Mouse (Mus musculus) brain, embryonic 14.5 days (tissue): ENCODE data around the gene Pole2. TPM values are rescaled to one million over a fixed set of nuclear protein-coding genes. Genes with fewer than 3 reads are reported as not detected.

Experiments used
- DNase-seq: peaks from one replicate; pipeline ENCODE4 v3.0.0-alpha.2; 2011; ENCODE audit warnings: low read depth
- CTCF ChIP-seq: fragments of 200-500 bp; IDR thresholded peaks from 2 replicates; pipeline ENCODE4 v1.5.1; 2012; ENCODE audit warnings: inconsistent platforms, mild to moderate bottlenecking, moderate library complexity, borderline replicate concordance; ENCODE audit not compliant: insufficient read depth, insufficient read length; ENCODE audit errors: extremely low read depth
- POLR2A ChIP-seq: fragments of 200-500 bp; IDR thresholded peaks from 2 replicates; pipeline ENCODE4 v1.6.1; 2012; ENCODE audit warnings: mild to moderate bottlenecking, inconsistent platforms, borderline replicate concordance; ENCODE audit not compliant: poor library complexity, insufficient read depth, insufficient read length, severe bottlenecking; ENCODE audit errors: extremely low read depth
- polyA plus RNA-seq: library from polyadenylated mRNA; depleted of rRNA; stranded (reverse); fragments of >200 nt; gene quantifications from 2 replicates; pipeline ENCODE4 v1.2.3, GENCODE M21; 2012; rRNA removed

Gene Pole2
- 7.8 and 14.5 TPM in 2 replicates for polyA plus RNA-seq

- TF ChIP-seq CTCF (no peak), POLR2A (peak; percentile 55; the same call in 1 of the 2 replicates)
- peak; percentile 92 for DNase-seq
These were observed at the start of gene Pole2 for GRCm38 (mm10) chr12:69227776-69228466. TSS of gene Pole2 (minus strand) at chr12:69228195.

GRCm38 (mm10) chr12:69268956-69269355 lies 41.0 kb upstream of the Pole2 start:
- TF ChIP-seq POLR2A, result no peak
- TF ChIP-seq CTCF, result no peak

GRCm38 (mm10) chr12:69267956-69268632 lies 40.1 kb upstream of the Pole2 start:
- TF ChIP-seq CTCF (no peak), POLR2A (no peak)
- DNase-seq, result peak; percentile 9

More at GRCm38 (mm10) chr12:69268956-69269355, 41.0 kb upstream of the Pole2 start:
- no peak for DNase-seq

GRCm38 (mm10) chr12:69265031-69265430 lies 37.0 kb upstream of the Pole2 start:
- DNase-seq, result no peak

GRCm38 (mm10) chr12:69262251-69262650 lies 34.3 kb upstream of the Pole2 start:
- TF ChIP-seq CTCF, result no peak
- TF ChIP-seq POLR2A, result no peak
- DNase-seq, result no peak

More at GRCm38 (mm10) chr12:69265031-69265430, 37.0 kb upstream of the Pole2 start:
- TF ChIP-seq CTCF, result no peak
- TF ChIP-seq POLR2A, result no peak

- TF ChIP-seq CTCF (no peak), POLR2A (no peak)
- no peak for DNase-seq
These were observed 29.8 kb upstream of the Pole2 start for GRCm38 (mm10) chr12:69257836-69258235.

- no peak for DNase-seq
These were observed 25.8 kb upstream of the Pole2 start for GRCm38 (mm10) chr12:69253806-69254205.

GRCm38 (mm10) chr12:69250756-69251155 lies 22.8 kb upstream of the Pole2 start:
- no peak for TF ChIP-seq POLR2A
- TF ChIP-seq CTCF, result no peak
- no peak for DNase-seq

More at GRCm38 (mm10) chr12:69253806-69254205, 25.8 kb upstream of the Pole2 start:
- TF ChIP-seq CTCF, result no peak
- no peak for TF ChIP-seq POLR2A

- TF ChIP-seq CTCF, result no peak
- TF ChIP-seq POLR2A, result no peak
- DNase-seq, result no peak
These were observed 21.8 kb upstream of the Pole2 start for GRCm38 (mm10) chr12:69249766-69250165.

- peak; percentile 87 for DNase-seq
- TF ChIP-seq POLR2A (peak; percentile 96), CTCF (no peak)
These were observed 13.9 kb upstream of the Pole2 start for GRCm38 (mm10) chr12:69241771-69242431.

- DNase-seq, result no peak
- TF ChIP-seq CTCF (no peak), POLR2A (no peak)
These were observed 13.4 kb upstream of the Pole2 start for GRCm38 (mm10) chr12:69241405-69241770.

- TF ChIP-seq POLR2A (no peak), CTCF (no peak)
- no peak for DNase-seq
These were observed 12.9 kb upstream of the Pole2 start, which contains the start of gene Klhdc1 for GRCm38 (mm10) chr12:69240876-69241275. TSS of gene Klhdc1 (plus strand) at chr12:69241176.

GRCm38 (mm10) chr12:69238284-69238683 lies 10.3 kb upstream of the Pole2 start:
- no peak for DNase-seq
- no peak for TF ChIP-seq POLR2A
- TF ChIP-seq CTCF, result no peak
